Mouse (Mus musculus) stomach, postnatal 0 days (tissue): ENCODE data around the gene Gorasp1.

ENCODE experiments used
- CTCF ChIP-seq: IDR thresholded peaks from 2 replicates; pipeline ENCODE4 v1.5.1; 2016; ENCODE audit warnings: antibody characterized with exemption, low read depth, mild to moderate bottlenecking, moderate library complexity
- EP300 ChIP-seq: optimal IDR thresholded peaks from 2 replicates; pipeline ENCODE3; 2016; ENCODE audit warnings: antibody characterized with exemption

GRCm38 (mm10) chr9:119975286-119975685, 37.9 kb upstream of the Gorasp1 start:
- no peak for TF ChIP-seq CTCF
- no peak for TF ChIP-seq EP300
